1 mouse cellular context compared by ENCODE assay signal in genomic region chr11:98045596-98045995, GRCm38 (mm10).
TF ChIP-seq lines count a peak whose summit lies in the region.

No protein-coding gene starts in this region.

TF ChIP-seq in CH12.LX, 34 proteins besides CTCF, POLR2A, EP300 and RAD21:
- no peak for TF ChIP-seq MAZ (IDR thresholded peaks at IDR 0.05; ENCODE audit: low read depth, low read length)
- TF ChIP-seq ZKSCAN1 (IDR thresholded peaks at IDR 0.05; ENCODE audit: borderline replicate concordance, low read depth, low read length) = no peak
- no peak for TF ChIP-seq USF2 (conservative IDR thresholded peaks at IDR 0.05; ENCODE audit: low read depth, low read length)
- no peak for TF ChIP-seq ZMIZ1 (IDR thresholded peaks at IDR 0.05; ENCODE audit: low read depth, low read length)
- no peak for TF ChIP-seq POLR2AphosphoS2 (IDR thresholded peaks at IDR 0.05; ENCODE audit: low read depth, low read length)
